Mouse (Mus musculus) heart, postnatal 0 days (tissue): ENCODE measurements around the gene Slc27a2.

ENCODE experiments used
- CTCF ChIP-seq: IDR thresholded peaks from 2 replicates; pipeline ENCODE4 v1.5.1; 2016; ENCODE audit warnings: antibody characterized with exemption, control low read depth, low read depth
- EP300 ChIP-seq: IDR thresholded peaks from 2 replicates; pipeline ENCODE4 v1.6.1; 2016; ENCODE audit warnings: antibody characterized with exemption, low read depth

DNA sequence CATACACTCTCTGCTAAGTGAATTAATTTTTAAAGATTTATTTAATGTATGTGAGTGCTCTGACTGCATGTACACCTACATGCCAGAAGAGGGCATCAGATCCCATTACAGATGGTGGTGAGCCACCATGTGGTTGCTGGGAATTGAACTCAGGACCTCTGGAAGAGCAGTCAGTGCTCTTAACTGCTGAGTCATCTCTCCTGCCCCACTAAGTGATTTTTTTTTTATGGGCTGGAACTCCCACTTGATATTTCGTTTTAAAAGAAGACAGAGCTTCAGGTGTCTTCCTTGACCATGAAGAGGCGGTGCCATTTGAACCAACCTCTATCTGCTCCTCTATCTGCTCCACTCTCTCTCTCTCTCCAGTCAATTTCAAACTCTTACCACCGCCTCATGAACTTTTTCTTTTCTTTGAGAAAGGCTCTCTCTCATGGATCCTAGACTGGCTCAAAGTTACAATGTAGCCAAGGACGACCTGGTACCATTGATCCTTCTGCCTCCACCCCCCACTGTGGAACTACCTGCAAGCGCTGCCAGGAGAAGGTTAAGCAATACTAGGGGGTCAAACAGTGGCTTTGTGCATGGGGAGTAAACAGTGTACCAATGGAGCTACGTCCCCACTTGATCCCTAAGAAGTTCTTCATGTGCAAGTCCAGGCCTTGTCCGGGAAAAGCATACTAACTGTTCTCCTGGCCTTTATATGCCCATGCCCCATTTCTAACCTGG is 44.3 kb downstream of the Slc27a2 start:
- TF ChIP-seq CTCF (no peak), EP300 (no peak)
